Mouse (Mus musculus): ENCODE data around the gene Nfia.
A peak's percentile ranks its signal among the peaks of the same experiment; 100 is the strongest.

Gene Nfia

GRCm38 (mm10) chr4:98107093-98107453 lies 334.5 kb downstream of the Nfia start:
- DNase-seq = no peak

- no peak for DNase-seq
Observed at GRCm38 (mm10) chr4:98107936-98108675, 335.6 kb downstream of the Nfia start.

GRCm38 (mm10) chr4:98108676-98109016 lies 336.1 kb downstream of the Nfia start:
- no peak for DNase-seq

- DNase-seq = peak; percentile 77 to 78
Observed at GRCm38 (mm10) chr4:98109064-98109463, 336.5 kb downstream of the Nfia start.

GRCm38 (mm10) chr4:98109911-98110310 lies 337.4 kb downstream of the Nfia start:
- DNase-seq = no peak

GRCm38 (mm10) chr4:98113289-98114024 lies 340.9 kb downstream of the Nfia start:
- DNase-seq = no peak

GRCm38 (mm10) chr4:98114966-98115365 lies 342.4 kb downstream of the Nfia start:
- DNase-seq = no peak

- no peak for DNase-seq
Observed at GRCm38 (mm10) chr4:98115401-98115800, 342.9 kb downstream of the Nfia start.

GRCm38 (mm10) chr4:98116046-98116445 lies 343.5 kb downstream of the Nfia start:
- DNase-seq = no peak

GRCm38 (mm10) chr4:98118126-98118525 lies 345.6 kb downstream of the Nfia start:
- no peak for DNase-seq

- DNase-seq = no peak
Observed at GRCm38 (mm10) chr4:98118761-98119675, 346.5 kb downstream of the Nfia start.

- no peak for DNase-seq
Observed at GRCm38 (mm10) chr4:98119949-98120531, 347.5 kb downstream of the Nfia start.

- no peak for DNase-seq
Observed at GRCm38 (mm10) chr4:98120706-98121340, 348.3 kb downstream of the Nfia start.

GRCm38 (mm10) chr4:98126003-98126677 lies 353.6 kb downstream of the Nfia start:
- DNase-seq = no peak

- no peak for DNase-seq
Observed at GRCm38 (mm10) chr4:98130798-98131197, 358.3 kb downstream of the Nfia start.

- DNase-seq = no peak
Observed at GRCm38 (mm10) chr4:98134027-98134426, 361.5 kb downstream of the Nfia start.

GRCm38 (mm10) chr4:98136072-98136471 lies 363.5 kb downstream of the Nfia start:
- DNase-seq = no peak

GRCm38 (mm10) chr4:98142879-98143436 lies 370.4 kb downstream of the Nfia start:
- no peak for DNase-seq

- DNase-seq = peak; percentile 14 to 57
Observed at GRCm38 (mm10) chr4:98150576-98150975, 378.0 kb downstream of the Nfia start.

GRCm38 (mm10) chr4:98157921-98158320 lies 385.4 kb downstream of the Nfia start:
- DNase-seq = no peak

GRCm38 (mm10) chr4:98166379-98166778 lies 393.8 kb downstream of the Nfia start:
- DNase-seq = no peak
